ENCODE assay signal across 11 mouse cellular contexts in the genomic region with DNA sequence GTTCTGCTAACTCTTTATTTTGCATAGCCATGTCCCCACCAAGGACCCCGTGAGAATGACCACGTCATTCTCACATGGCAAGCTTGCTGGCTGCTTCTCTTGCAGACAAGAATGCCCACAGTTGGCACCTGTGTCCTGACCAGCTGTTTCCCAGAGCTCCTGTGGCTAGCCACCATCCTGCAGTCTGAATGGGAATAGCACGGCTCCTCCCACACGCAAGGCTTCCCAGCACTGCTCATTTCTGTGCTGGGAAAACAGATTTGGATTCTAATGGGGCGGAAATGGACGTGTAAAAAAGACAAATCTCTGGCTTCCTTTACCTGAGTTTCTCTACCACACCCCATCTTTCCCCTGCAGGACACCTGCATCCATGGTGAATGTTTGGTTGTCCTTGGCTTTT.
DNase-seq lines count a peak whose midpoint lies in the region; ATAC-seq lines count a peak whose summit lies in the region.
"Had no signal": no experiment of that assay in that cellular context is flagged by ENCODE, and none has a peak within 500 bp of the region (broad histone marks: within the 10 kb centered on the region; RNA-seq: fewer than 3 reads in every experiment).

No protein-coding gene starts in this region.

- H3K27me3 ChIP-seq in forebrain, embryonic 15.5 days: no peaks in the 10 kb centered on the region
- no peaks in the 10 kb centered on the region for H3K27me3 ChIP-seq in forebrain, embryonic 10.5 days (ENCODE audit: poor library complexity, severe bottlenecking)
- H3K27me3 ChIP-seq in hindbrain, embryonic 14.5 days (ENCODE audit: control insufficient read depth, insufficient read depth, low read length): no peaks in the 10 kb centered on the region
- H3K27me3 ChIP-seq: liver, embryonic 13.5 days; midbrain, embryonic 12.5 days had no signal

- no peak for DNase-seq in forebrain, embryonic 10.5 days (ENCODE audit: extremely low spot score, low spot score)
- peak; percentile 51 for DNase-seq in right cerebral cortex, adult 18-20 months
- DNase-seq in right cerebral cortex, postnatal 4 days: no peak
- peak; percentile 62 for DNase-seq in hindbrain, embryonic 14.5 days (ENCODE audit: low spot score)
- DNase-seq in telencephalon, adult 2 months (ENCODE audit: low read depth, low spot score): peak; percentile 29
- no peak for DNase-seq in spleen, postnatal 4 days (ENCODE audit: low spot score in 2 of 2)
- DNase-seq: liver, embryonic 13.5 days had no signal

- H3K4me2 ChIP-seq in forebrain, embryonic 15.5 days (replicated peaks): no peak overlapping the region
- no peak overlapping the region for H3K4me2 ChIP-seq in hindbrain, embryonic 14.5 days (replicated peaks)
- H3K4me2 ChIP-seq: liver, embryonic 13.5 days; midbrain, embryonic 12.5 days had no signal

- H3K27ac ChIP-seq in forebrain, embryonic 15.5 days (replicated peaks): no peak overlapping the region
- no peak overlapping the region for H3K27ac ChIP-seq in forebrain, embryonic 10.5 days
- H3K27ac ChIP-seq in hindbrain, embryonic 14.5 days: no peak overlapping the region
- H3K27ac ChIP-seq: layer of hippocampus, adult 2 months; liver, embryonic 13.5 days; midbrain, embryonic 12.5 days had no signal

- no peaks in the 10 kb centered on the region for H3K9me3 ChIP-seq in forebrain, embryonic 15.5 days
- H3K9me3 ChIP-seq in forebrain, embryonic 10.5 days: no peaks in the 10 kb centered on the region
- H3K9me3 ChIP-seq in hindbrain, embryonic 14.5 days (ENCODE audit: control insufficient read depth, low read length): no peaks in the 10 kb centered on the region
- H3K9me3 ChIP-seq: liver, embryonic 13.5 days; midbrain, embryonic 12.5 days had no signal

- 35% methylated on average over 6 of the region's 6 CpGs for WGBS in forebrain, embryonic 15.5 days
- 72% methylated on average over 6 of the region's 6 CpGs for WGBS in forebrain, embryonic 10.5 days
- WGBS in hindbrain, embryonic 14.5 days: 47% methylated on average over 6 of the region's 6 CpGs

- peaks cover 7% of the 10 kb centered on the region for H3K4me1 ChIP-seq in forebrain, embryonic 15.5 days
- no peaks in the 10 kb centered on the region for H3K4me1 ChIP-seq in forebrain, embryonic 10.5 days
- H3K4me1 ChIP-seq in hindbrain, embryonic 14.5 days (replicated peaks; ENCODE audit: control insufficient read depth, insufficient read depth, low read length): no peaks in the 10 kb centered on the region
- H3K4me1 ChIP-seq: liver, embryonic 13.5 days; midbrain, embryonic 12.5 days had no signal

- no peak overlapping the region for H3K9ac ChIP-seq in forebrain, embryonic 15.5 days (replicated peaks)
- no peak overlapping the region for H3K9ac ChIP-seq in hindbrain, embryonic 14.5 days
- H3K9ac ChIP-seq: liver, embryonic 13.5 days; midbrain, embryonic 12.5 days had no signal

- peak; percentile 84 for ATAC-seq in forebrain, embryonic 15.5 days (replicated peaks)
- ATAC-seq in hindbrain, embryonic 14.5 days (ENCODE audit: low FRiP score): peak; percentile 48; the same call in 1 of the 2 replicates
- no peak for ATAC-seq in inflammation-experienced regulatory T-cells, adult 6 months

- H3K4me3 ChIP-seq in forebrain, embryonic 15.5 days: no peak overlapping the region
- no peak overlapping the region for H3K4me3 ChIP-seq in forebrain, embryonic 10.5 days
- no peak overlapping the region for H3K4me3 ChIP-seq in hindbrain, embryonic 14.5 days (replicated peaks; ENCODE audit: low read length)
- H3K4me3 ChIP-seq: layer of hippocampus, adult 2 months; liver, embryonic 13.5 days; midbrain, embryonic 12.5 days had no signal

- H3K36me3 ChIP-seq in forebrain, embryonic 15.5 days: no peaks in the 10 kb centered on the region
- H3K36me3 ChIP-seq in forebrain, embryonic 10.5 days (replicated peaks): no peaks in the 10 kb centered on the region
- H3K36me3 ChIP-seq in hindbrain, embryonic 14.5 days (replicated peaks; ENCODE audit: control insufficient read depth, insufficient read depth): no peaks in the 10 kb centered on the region
- H3K36me3 ChIP-seq: liver, embryonic 13.5 days; midbrain, embryonic 12.5 days had no signal

Comparison
In these comparisons a context has a peak if more than half of its experiments do, and no peak if none do; other contexts are left out.
1. DNase-seq: peak in right cerebral cortex, adult 18-20 months (single experiment), hindbrain, embryonic 14.5 days (single experiment) and telencephalon, adult 2 months (single experiment); none in forebrain, embryonic 10.5 days (single experiment), right cerebral cortex, postnatal 4 days (single experiment) and spleen, postnatal 4 days (0 of 2).